Mouse (Mus musculus): Measurements from ENCODE around the gene Atp5s. TPM values are rescaled to one million over a fixed set of nuclear protein-coding genes. Genes with fewer than 3 reads are reported as not detected.

Atp5s gene
- 27.1 and 29.2 TPM in 2 replicates for polyA plus RNA-seq (2015; fragmentation: Nextera tagmentation; extraction: Ambion mirVana)

GRCm38 (mm10) chr12:69724711-69725460 lies at the start of gene Atp5s, which contains the start of gene L2hgdh:
Gene Atp5s, plus strand, starts transcription at chr12:69724950.
Gene L2hgdh, minus strand, starts transcription at chr12:69724873.

GRCm38 (mm10) chr12:69681566-69682061 lies 43.1 kb upstream of the Atp5s start, which contains the start of gene Sos2:
Gene Sos2, minus strand, starts transcription at chr12:69681852.

GRCm38 (mm10) chr12:69790530-69791505 lies 66.1 kb downstream of the Atp5s start, which contains the start of gene Cdkl1:
Gene Cdkl1, minus strand, starts transcription at chr12:69791267.

MicroRNA genes within 50 kb of the gene (microRNA counts, 519-probe panel; counts per million panel counts)
- microRNA mmu-miR-681 = 88.3 counts per million

Other genes starting within 250 kb of the Atp5s start
- 13.6 and 16.2 TPM in 2 replicates for gene Vcpkmt, start 141.9 kb upstream of the Atp5s start, polyA plus RNA-seq (2015; fragmentation: Nextera tagmentation; extraction: Ambion mirVana)
- gene Sos2, start 43.1 kb upstream of the Atp5s start, polyA plus RNA-seq (2015; fragmentation: Nextera tagmentation; extraction: Ambion mirVana) = 8.0 and 9.8 TPM in 2 replicates
- gene L2hgdh, start 77 bp upstream of the Atp5s start, polyA plus RNA-seq (2015; fragmentation: Nextera tagmentation; extraction: Ambion mirVana) = 9.8 and 10.0 TPM in 2 replicates
- 2.8 and 3.5 TPM in 2 replicates for gene Cdkl1, start 66.3 kb downstream of the Atp5s start, polyA plus RNA-seq (2015; fragmentation: Nextera tagmentation; extraction: Ambion mirVana)
- gene Atl1, start 167.7 kb downstream of the Atp5s start, polyA plus RNA-seq (2015; fragmentation: Nextera tagmentation; extraction: Ambion mirVana) = 1.9 and 2.1 TPM in 2 replicates
- 24.1 and 25.8 TPM in 2 replicates for gene Map4k5, start 168.2 kb downstream of the Atp5s start, polyA plus RNA-seq (2015; fragmentation: Nextera tagmentation; extraction: Ambion mirVana)